Mouse (Mus musculus) ES-Bruce4 (cell line): Measurements from ENCODE around the gene Fam149a. TPM values are rescaled to one million over a fixed set of nuclear protein-coding genes. Genes with fewer than 3 reads are reported as not detected.
"Not testable (repeated sequence)": the region's sequence is repeated elsewhere in the genome, so short reads cannot be mapped to it uniquely, and the experiment has no call there.

ENCODE experiments used
- H3K27ac ChIP-seq: 2 replicates; pipeline ENCODE4 v1.5.1; 2012; ENCODE audit warnings: low read length, inconsistent platforms; ENCODE audit not compliant: insufficient read depth
- H3K27me3 ChIP-seq: 2 replicates; pipeline ENCODE4 v1.6.1; 2012; ENCODE audit warnings: mild to moderate bottlenecking, low read length, inconsistent platforms; ENCODE audit not compliant: control insufficient read depth, poor library complexity, insufficient read depth, severe bottlenecking
- H3K36me3 ChIP-seq: 2 replicates; pipeline ENCODE4 v1.6.1; 2012; ENCODE audit warnings: inconsistent platforms, mild to moderate bottlenecking, low read length, moderate library complexity; ENCODE audit not compliant: control insufficient read depth, poor library complexity, insufficient read depth, severe bottlenecking
- H3K4me1 ChIP-seq: one replicate; pipeline ENCODE4 v1.8.1; 2011; ENCODE audit warnings: low read length; ENCODE audit not compliant: control insufficient read depth, insufficient read depth
- H3K4me3 ChIP-seq: 2 replicates; pipeline ENCODE4 v1.5.1; 2011; ENCODE audit warnings: low read depth, mild to moderate bottlenecking, low read length
- H3K9ac ChIP-seq: 2 replicates; pipeline ENCODE4 v1.6.1; 2012; ENCODE audit warnings: low read depth, mild to moderate bottlenecking, inconsistent platforms; ENCODE audit not compliant: poor library complexity, severe bottlenecking
- H3K9me3 ChIP-seq: replicated peaks from 2 replicates; pipeline ENCODE4 v1.6.1; 2012; ENCODE audit warnings: mild to moderate bottlenecking, low read length, inconsistent platforms; ENCODE audit not compliant: control insufficient read depth, poor library complexity, insufficient read depth, severe bottlenecking
- CTCF ChIP-seq: IDR thresholded peaks from one replicate; pipeline ENCODE4 v1.8.1; 2011; ENCODE audit warnings: low read depth, low read length
- EP300 ChIP-seq: IDR thresholded peaks from 2 replicates; pipeline ENCODE4 v1.6.1; 2011; ENCODE audit warnings: low read depth, low read length; ENCODE audit not compliant: insufficient read depth
- POLR2A ChIP-seq: IDR thresholded peaks from one replicate; pipeline ENCODE4 v1.8.1; 2011; ENCODE audit warnings: low read length; ENCODE audit not compliant: insufficient read depth
- polyA plus RNA-seq: library from polyadenylated mRNA; stranded (reverse); fragments of >200 nt; gene quantifications from 2 replicates; pipeline ENCODE4 v1.2.4, GENCODE M21; 2011; ENCODE audit warnings: low read depth; ENCODE audit not compliant: missing spikeins, insufficient read depth, insufficient read length

Fam149a gene
- polyA plus RNA-seq, 1 experiment: 2.0 TPM

DNA sequence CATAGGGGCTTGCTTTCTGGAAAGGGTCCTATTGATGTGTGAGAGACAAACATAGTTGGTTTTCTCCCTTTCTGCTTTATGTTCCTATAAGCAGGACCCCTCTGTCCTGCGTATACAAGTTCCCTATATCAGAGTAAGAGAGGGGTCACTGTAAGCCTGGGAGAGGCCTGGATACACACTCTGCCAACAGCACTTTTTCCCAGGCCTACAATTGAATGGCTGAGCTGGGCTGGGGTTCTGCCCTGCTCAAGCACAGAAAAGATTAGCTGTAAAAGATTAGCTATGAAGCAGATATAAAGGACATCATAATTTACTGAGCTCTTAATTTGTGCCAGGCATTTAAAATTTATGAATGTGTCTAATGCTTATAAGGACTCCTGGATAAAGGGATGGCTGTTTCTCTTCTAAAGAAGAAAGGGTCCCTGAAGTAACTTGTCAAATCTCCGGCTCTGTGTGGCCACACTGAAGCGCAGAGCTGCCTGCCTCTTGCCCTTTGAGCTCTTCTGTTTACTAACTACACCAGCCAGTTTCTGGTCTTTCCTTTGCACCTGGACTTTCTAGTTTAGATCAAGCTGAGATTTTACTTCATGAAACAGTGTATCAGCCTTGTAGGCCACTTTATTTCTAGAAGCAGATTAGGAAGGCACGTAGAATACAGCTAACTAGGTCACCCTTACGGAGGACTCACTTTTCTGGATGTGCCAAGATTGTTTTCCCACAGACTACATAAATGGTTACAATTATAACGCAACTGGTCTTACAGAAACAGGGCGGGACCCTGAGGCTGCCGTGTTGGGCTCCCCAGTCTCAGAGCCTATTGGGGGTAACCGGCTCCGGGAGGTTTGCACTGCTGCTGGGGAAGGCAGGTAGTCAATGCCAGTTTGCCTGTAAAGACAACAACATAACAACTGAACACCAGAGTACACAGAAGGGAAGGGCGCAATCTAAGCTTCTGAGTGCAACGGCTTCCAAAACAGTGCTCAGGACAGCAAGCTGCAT lies 40.2 kb downstream of the Fam149a start:
- 0 out of 2 replicates have a peak, but pooled peaks cover 1% of the 10 kb centered on the region for H3K27me3 ChIP-seq
- H3K27ac ChIP-seq: no peak overlapping the region
- no peak overlapping the region for H3K9ac ChIP-seq
- H3K36me3 ChIP-seq: no peaks in the 10 kb centered on the region
- H3K4me1 ChIP-seq: no peaks in the 10 kb centered on the region
- H3K9me3 ChIP-seq: no peaks in the 10 kb centered on the region
- TF ChIP-seq EP300 (no peak), CTCF (no peak), POLR2A (no peak)
- H3K4me3 ChIP-seq: no peak overlapping the region

DNA sequence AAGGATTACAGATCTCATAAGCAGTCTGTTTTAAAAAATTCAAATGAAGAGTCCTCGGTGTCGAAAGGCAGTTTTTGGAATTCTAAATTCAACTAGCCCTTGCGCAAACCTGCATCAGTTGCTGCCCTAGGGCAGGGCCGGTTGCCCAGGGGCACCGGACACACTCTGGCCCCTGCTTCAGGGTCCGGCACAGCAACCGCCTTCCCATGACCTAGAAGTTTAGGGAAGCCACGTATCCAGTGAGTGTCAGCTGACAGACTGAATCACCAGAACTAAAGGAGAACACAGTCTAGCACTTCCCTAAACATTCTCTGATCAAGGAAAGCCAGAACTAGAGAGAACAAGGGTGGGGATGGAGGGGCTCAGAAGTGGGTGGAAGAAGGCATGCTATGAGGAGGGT lies 48.6 kb downstream of the Fam149a start:
- 0 out of 2 replicates have a peak, but pooled peaks cover 2% of the 10 kb centered on the region for H3K9me3 ChIP-seq
- no peaks in the 10 kb centered on the region for H3K4me1 ChIP-seq
- H3K36me3 ChIP-seq: no peaks in the 10 kb centered on the region
- peak overlapping the region; percentile 48 for H3K4me3 ChIP-seq
- H3K27ac ChIP-seq: no peak overlapping the region
- H3K9ac ChIP-seq: peak overlapping the region; percentile 2; the same call in 1 of the 2 replicates
- H3K27me3 ChIP-seq: peaks cover 7% of the 10 kb centered on the region
- no peak for TF ChIP-seq EP300

DNA sequence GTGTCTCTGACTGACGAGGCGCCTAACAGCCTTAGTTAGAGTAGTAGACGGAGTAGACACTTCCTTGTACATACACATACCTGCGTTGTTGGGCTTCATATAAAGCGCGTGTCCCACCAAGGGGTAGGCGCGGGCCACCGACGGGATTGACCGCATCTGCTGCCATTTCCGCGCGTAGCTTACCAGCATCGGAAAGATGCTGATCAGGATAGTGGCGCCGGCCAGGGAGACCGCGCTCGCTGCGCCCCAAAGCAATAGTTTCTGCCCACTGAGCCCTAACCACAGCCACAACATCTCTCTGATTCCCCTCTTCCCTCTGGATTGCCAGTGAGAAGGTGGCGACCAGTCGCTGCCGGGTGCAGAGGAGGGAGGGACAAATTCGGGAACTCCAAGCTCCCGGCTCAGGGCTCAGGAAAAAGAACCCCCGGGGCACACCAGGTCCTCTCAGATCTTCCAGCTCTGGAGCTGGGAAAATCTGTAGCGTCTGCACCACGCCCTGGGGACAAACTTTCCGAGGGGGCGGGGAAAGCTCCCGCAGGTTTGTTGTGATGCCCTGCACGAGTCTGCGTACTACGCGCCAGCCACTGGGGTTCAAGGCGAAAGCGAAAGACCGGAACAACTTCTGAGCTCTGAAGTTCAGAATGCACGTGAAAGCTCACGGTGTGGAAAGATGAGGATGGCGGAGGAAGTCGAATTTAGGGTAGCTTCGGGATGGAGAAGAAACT lies 49.2 kb downstream of the Fam149a start, which contains the start of gene Cyp4v3:
TSS of gene Cyp4v3 (minus strand) at position 532 of the 725 bp plus-strand sequence.
- 0 out of 2 replicates have a peak, but pooled peaks cover 2% of the 10 kb centered on the region for H3K9me3 ChIP-seq

DNA sequence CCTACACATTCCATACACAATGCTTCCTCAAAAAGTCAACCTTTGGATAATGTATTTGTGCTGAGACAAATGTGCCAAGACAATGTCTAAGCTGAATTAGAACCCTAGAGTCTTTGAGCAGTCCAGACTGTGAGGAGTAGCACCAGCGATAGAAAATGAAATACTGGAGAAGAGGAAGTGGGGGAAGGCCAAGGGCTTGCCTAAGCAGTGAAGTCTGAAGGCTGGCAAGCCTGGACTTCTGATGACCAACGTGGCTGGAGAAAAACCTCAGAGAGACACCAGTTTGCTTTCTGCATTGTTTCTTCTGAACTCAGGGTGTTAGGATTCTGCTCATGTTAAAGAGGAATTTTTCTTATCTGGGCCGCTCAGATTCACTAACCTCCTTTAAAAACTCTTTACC lies 51.2 kb downstream of the Fam149a start:
- TF ChIP-seq EP300 (no peak), POLR2A (no peak), CTCF (no peak)
- Histone ChIP-seq H3K27me3 (peaks cover 7% of the 10 kb centered on the region), H3K36me3 (no peaks in the 10 kb centered on the region), H3K9me3 (0 out of 2 replicates have a peak, but pooled peaks cover 2% of the 10 kb centered on the region), H3K4me3 (no peak overlapping the region), H3K4me1 (no peaks in the 10 kb centered on the region), H3K27ac (no peak overlapping the region), H3K9ac (no peak overlapping the region)

More for the DNA sequence above, 49.2 kb downstream of the Fam149a start, which contains the start of gene Cyp4v3:
- Histone ChIP-seq H3K9ac (peak within 1 kb of the TSS; percentile 2; the same call in 1 of the 2 replicates), H3K27ac (no peak within 1 kb of the TSS), H3K36me3 (no peaks in the 10 kb centered on the region), H3K27me3 (peaks cover 7% of the 10 kb centered on the region), H3K4me1 (no peaks in the 10 kb centered on the region), H3K4me3 (peak within 1 kb of the TSS; percentile 48)
- TF ChIP-seq POLR2A (no peak), CTCF (no peak), EP300 (no peak)

GRCm38 (mm10) chr8:45329206-45329980 lies 52.7 kb downstream of the Fam149a start:
- 0 out of 2 replicates have a peak, but pooled peaks cover 2% of the 10 kb centered on the region for H3K9me3 ChIP-seq
- no peaks in the 10 kb centered on the region for H3K4me1 ChIP-seq
- no peak overlapping the region for H3K9ac ChIP-seq
- H3K4me3 ChIP-seq: no peak overlapping the region
- H3K27ac ChIP-seq: no peak overlapping the region
- H3K27me3 ChIP-seq: peaks cover 7% of the 10 kb centered on the region
- H3K36me3 ChIP-seq: no peaks in the 10 kb centered on the region
- TF ChIP-seq CTCF (no peak), EP300 (no peak), POLR2A (no peak)

DNA sequence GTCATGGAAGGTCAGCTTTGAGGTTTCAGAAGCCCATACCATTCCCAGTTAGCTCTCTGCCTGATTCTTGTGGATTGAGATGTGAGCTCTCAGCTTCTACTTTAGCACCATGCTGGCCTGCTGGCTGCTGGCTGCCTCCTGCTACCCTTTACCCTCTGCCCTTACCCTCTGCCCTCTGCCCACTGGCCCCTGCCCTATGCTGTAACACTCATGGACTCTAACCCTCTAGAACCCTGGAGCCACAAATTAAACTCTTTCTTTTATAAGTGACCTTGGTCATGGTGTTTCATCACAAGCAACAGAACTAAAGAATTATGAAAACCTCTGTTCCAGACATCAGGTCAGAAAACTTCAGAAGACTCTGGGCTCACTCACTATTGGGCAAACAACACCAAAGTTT lies 55.0 kb downstream of the Fam149a start:
- not testable (repeated sequence) for H3K9ac ChIP-seq

More for the DNA sequence above, 55.0 kb downstream of the Fam149a start:
- not testable (repeated sequence) for H3K4me1 ChIP-seq, H3K4me3 ChIP-seq, H3K27me3 ChIP-seq, H3K36me3 ChIP-seq, H3K9me3 ChIP-seq, H3K27ac ChIP-seq
